Mouse (Mus musculus) liver, embryonic 15.5 days (tissue): ENCODE measurements around the gene Ceacam1. TPM values are rescaled to one million over a fixed set of nuclear protein-coding genes. Genes with fewer than 3 reads are reported as not detected.
"Not testable (repeated sequence)": the region's sequence is repeated elsewhere in the genome, so short reads cannot be mapped to it uniquely, and the experiment has no call there.

Source experiments
- ATAC-seq: fragments of 200-750 bp; cut with Nextera tagmentation; 2 replicates; pipeline ENCODE4 v1.8.0; 2017; ENCODE audit warnings: moderate number of reproducible peaks, mild to moderate bottlenecking, moderate library complexity; ENCODE audit not compliant: insufficient read depth
- H3K27ac ChIP-seq: fragments of 300-500 bp; sonication (generic); replicated peaks from 2 replicates; pipeline ENCODE4 v1.5.1; 2015; ENCODE audit warnings: mild to moderate bottlenecking, inconsistent platforms
- H3K27me3 ChIP-seq: fragments of 300-500 bp; sonication (generic); 2 replicates; pipeline ENCODE4 v1.6.1; 2015; ENCODE audit warnings: mild to moderate bottlenecking, inconsistent platforms
- H3K36me3 ChIP-seq: fragments of 300-500 bp; sonication (generic); replicated peaks from 2 replicates; pipeline ENCODE4 v1.6.1; 2015; ENCODE audit warnings: moderate library complexity, mild to moderate bottlenecking, inconsistent platforms
- H3K4me1 ChIP-seq: fragments of 300-500 bp; sonication (generic); replicated peaks from 2 replicates; pipeline ENCODE4 v1.6.1; 2015; ENCODE audit warnings: inconsistent platforms
- H3K4me2 ChIP-seq: fragments of 300-500 bp; sonication (generic); 2 replicates; pipeline ENCODE4 v1.6.1; 2015; ENCODE audit warnings: moderate library complexity, mild to moderate bottlenecking, inconsistent platforms
- H3K4me3 ChIP-seq: fragments of 300-500 bp; sonication (generic); replicated peaks from 2 replicates; pipeline ENCODE4 v1.5.1; 2015; ENCODE audit warnings: mild to moderate bottlenecking, inconsistent platforms
- H3K9ac ChIP-seq: fragments of 300-500 bp; sonication (generic); 2 replicates; pipeline ENCODE4 v1.6.1; 2015; ENCODE audit warnings: moderate library complexity, mild to moderate bottlenecking, inconsistent platforms
- H3K9me3 ChIP-seq: fragments of 300-500 bp; sonication (generic); replicated peaks from 2 replicates; pipeline ENCODE4 v1.6.1; 2016; ENCODE audit warnings: inconsistent platforms
- whole genome bisulfite sequencing: fragments of 180-500 bp; shearing (Covaris S2); methylation state at CpG from one replicate; pipeline ENCODE4 v1.1.7; 2015; ENCODE audit warnings: mixed read lengths; ENCODE audit not compliant: insufficient replicate concordance; 5-methylcytosine and 5-hydroxymethylcytosine counted together
- polyA plus RNA-seq: library from polyadenylated mRNA; unstranded; fragments of >200 nt; fragmentation: Nextera tagmentation; extraction: Ambion mirVana; gene quantifications from 2 replicates; pipeline ENCODE4 v1.2.1, GENCODE M21; 2015

Ceacam1 gene
- polyA plus RNA-seq, 1 experiment from 2014 or later: 11.1 TPM

DNA sequence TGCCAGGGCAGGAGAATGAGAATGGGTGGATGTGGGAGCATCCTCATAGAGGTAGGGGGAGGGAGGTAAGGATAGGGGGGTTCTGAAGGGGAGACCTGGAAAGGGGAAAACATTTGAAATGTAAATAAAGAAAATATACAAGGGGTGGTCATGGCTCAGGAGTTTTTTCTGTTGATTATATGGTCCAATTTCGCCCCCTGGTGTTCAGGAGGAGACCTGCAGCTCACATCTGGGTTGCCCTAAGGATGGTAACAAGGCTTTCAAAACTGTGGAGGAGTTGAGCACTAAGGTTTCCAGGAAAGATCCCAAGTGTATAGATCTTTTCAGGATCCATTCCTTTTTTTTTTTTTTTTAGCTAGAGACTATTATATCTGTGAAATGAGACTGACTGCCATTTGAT lies 2.0 kb upstream of the Ceacam1 start:
- Histone ChIP-seq H3K4me2 (no peak overlapping the region), H3K4me1 (0 out of 2 replicates have a peak, but pooled peaks cover 7% of the 10 kb centered on the region), H3K9ac (no peak overlapping the region), H3K4me3 (no peak overlapping the region), H3K27me3 (no peaks in the 10 kb centered on the region), H3K36me3 (no peaks in the 10 kb centered on the region), H3K27ac (no peak overlapping the region), H3K9me3 (no peaks in the 10 kb centered on the region)
- no peak for ATAC-seq
- 0% methylated on average over 1 of the region's 1 CpGs for WGBS

GRCm38 (mm10) chr7:25477752-25478093 lies 320 bp upstream of the Ceacam1 start:
- 17% methylated on average over 2 of the region's 2 CpGs for WGBS
- not testable (repeated sequence) for H3K27ac ChIP-seq, H3K9ac ChIP-seq, H3K4me1 ChIP-seq, H3K27me3 ChIP-seq, H3K36me3 ChIP-seq, H3K9me3 ChIP-seq, H3K4me3 ChIP-seq, ATAC-seq
- H3K4me2 ChIP-seq: peak overlapping the region; percentile 25; the same call in 1 of the 2 replicates

- WGBS: 66% methylated on average over 6 of the region's 6 CpGs
- not testable (repeated sequence) for H3K9ac ChIP-seq, H3K4me3 ChIP-seq, H3K9me3 ChIP-seq, H3K4me2 ChIP-seq, H3K4me1 ChIP-seq, ATAC-seq, H3K36me3 ChIP-seq, H3K27me3 ChIP-seq, H3K27ac ChIP-seq
These were observed 5.6 kb downstream of the Ceacam1 start for GRCm38 (mm10) chr7:25471821-25472220.

DNA sequence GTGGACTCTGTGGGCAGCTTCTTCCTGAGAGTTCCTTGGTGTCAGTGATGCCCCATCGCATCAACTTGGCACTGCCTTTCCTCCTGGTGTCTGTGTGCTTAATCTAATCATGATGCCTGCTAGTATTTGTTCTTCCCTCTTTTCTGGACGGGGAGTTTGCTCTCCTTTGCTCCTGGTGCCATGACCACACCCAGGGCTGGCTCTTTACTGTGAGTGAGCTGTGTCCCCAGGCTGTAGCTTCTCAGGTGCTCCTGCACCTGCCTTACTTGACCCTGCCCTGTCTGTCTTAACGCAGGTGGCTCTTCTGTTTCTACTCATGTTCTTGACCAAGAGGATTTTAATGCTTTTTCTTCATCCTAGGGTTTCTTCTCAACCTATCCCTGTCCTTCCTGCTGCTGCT lies 11.8 kb downstream of the Ceacam1 start:
- not testable (repeated sequence) for H3K4me2 ChIP-seq, H3K4me1 ChIP-seq, H3K27ac ChIP-seq, H3K27me3 ChIP-seq, H3K4me3 ChIP-seq, H3K36me3 ChIP-seq, H3K9me3 ChIP-seq, H3K9ac ChIP-seq, ATAC-seq
- 37% methylated on average over 3 of the region's 3 CpGs for WGBS

DNA sequence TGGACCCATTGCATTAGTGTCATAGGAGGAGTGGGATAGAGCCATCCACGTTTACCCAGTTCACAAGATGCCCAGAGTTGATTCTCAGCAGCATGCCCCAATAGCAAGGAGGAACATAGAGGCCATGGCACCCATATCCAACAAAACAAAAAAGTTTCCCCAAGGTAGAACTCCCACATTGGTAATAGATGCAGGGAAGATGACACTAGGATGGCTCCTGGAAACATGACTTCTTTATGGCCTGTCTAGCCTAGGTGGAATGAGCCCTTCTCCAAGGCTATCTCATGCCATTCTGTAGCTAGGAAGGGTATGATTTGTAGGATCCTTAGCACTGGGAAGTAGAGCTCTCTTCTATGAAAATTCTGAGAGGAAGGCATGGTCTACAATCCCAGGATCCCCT lies 12.4 kb downstream of the Ceacam1 start:
- Histone ChIP-seq H3K36me3 (no peaks in the 10 kb centered on the region), H3K27ac (no peak overlapping the region), H3K27me3 (no peaks in the 10 kb centered on the region), H3K4me3 (no peak overlapping the region), H3K4me1 (no peaks in the 10 kb centered on the region), H3K9me3 (no peaks in the 10 kb centered on the region), H3K4me2 (no peak overlapping the region), H3K9ac (no peak overlapping the region)
- 30% methylated on average over 1 of the region's 1 CpGs for WGBS
- no peak for ATAC-seq

DNA sequence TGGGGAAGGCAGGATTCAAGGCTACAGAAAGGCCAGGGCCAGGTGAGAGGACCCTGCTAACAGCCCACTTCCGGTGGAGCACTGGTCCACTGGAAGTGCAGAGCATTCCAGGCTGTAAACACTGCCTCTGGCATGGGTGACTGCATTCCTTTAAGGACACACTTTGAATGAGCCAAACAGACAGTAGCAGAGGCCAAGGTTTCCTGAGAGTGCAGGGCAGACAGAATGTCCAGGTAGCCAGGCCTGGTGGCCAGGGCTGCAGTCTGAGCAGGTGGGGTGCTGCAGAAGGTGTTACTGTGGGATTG lies 15.4 kb downstream of the Ceacam1 start:
- not testable (repeated sequence) for H3K27me3 ChIP-seq, H3K9me3 ChIP-seq, H3K9ac ChIP-seq, H3K36me3 ChIP-seq, H3K4me1 ChIP-seq, H3K27ac ChIP-seq, ATAC-seq, H3K4me2 ChIP-seq, H3K4me3 ChIP-seq
- WGBS: no CpG with 5 or more reads among the region's 1 CpGs

DNA sequence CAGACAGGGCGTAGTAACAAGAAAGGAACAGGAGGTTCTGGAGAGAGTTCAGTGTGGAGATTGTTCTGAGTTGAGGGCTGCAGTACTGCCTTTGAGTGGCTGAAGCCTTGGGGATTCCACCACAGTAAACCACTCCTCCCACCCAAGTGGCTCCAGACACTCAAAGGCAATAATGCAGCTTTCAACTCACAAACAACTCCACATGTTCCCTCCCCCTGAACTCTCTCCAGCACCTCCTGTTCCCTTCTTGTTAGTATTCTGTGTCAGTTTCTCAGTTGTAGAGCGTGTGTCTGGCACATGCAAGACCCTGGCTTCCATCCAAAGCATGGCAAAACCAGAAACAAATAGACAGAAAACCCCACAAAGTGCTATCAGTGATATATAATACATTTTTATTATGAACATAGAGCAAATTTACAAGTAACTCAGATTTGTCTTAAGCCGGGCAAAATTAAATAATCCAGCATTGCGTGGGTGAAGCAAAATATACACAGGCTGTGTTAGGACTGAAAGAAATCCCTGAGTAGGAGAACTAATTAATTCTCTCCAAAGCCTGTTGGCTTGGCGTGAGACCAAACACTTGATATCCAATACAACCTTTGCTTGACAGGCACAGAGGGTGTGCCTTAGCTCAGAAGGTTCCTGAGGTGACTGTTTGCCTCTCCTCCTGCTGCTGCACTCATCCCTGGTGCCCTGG lies 15.9 kb downstream of the Ceacam1 start:
- H3K36me3 ChIP-seq, H3K4me2 ChIP-seq, H3K27ac ChIP-seq, H3K4me1 ChIP-seq, ATAC-seq, H3K9ac ChIP-seq, H3K9me3 ChIP-seq, H3K27me3 ChIP-seq, H3K4me3 ChIP-seq: not testable (repeated sequence)
- WGBS: 65% methylated on average over 4 of the region's 5 CpGs

DNA sequence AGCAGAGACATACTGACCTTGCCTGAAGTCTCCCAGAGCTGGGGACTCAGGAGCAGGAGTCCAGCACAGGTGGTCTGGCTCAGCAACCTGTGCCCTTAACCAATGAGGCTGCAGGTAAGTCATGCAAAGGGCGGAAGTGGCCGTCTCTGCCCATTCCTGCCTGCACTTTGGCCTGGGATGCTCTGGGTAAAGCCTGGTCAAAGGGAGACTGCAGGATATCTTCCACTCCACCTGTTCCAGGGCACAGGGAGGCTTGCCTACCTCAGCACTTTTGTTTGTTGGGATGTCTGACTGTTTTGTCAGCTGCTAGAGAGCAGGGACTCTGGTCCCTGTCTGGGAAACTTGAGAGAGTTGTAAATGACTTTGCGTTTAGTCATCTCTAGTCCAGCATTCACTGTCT lies 25.3 kb downstream of the Ceacam1 start:
- Histone ChIP-seq H3K4me3 (no peak overlapping the region), H3K27me3 (no peaks in the 10 kb centered on the region), H3K4me2 (no peak overlapping the region), H3K36me3 (no peaks in the 10 kb centered on the region), H3K9ac (no peak overlapping the region), H3K4me1 (0 out of 2 replicates have a peak, but pooled peaks cover 3% of the 10 kb centered on the region), H3K9me3 (no peaks in the 10 kb centered on the region), H3K27ac (no peak overlapping the region)
- no peak for ATAC-seq
- WGBS: 68% methylated on average over 3 of the region's 3 CpGs

DNA sequence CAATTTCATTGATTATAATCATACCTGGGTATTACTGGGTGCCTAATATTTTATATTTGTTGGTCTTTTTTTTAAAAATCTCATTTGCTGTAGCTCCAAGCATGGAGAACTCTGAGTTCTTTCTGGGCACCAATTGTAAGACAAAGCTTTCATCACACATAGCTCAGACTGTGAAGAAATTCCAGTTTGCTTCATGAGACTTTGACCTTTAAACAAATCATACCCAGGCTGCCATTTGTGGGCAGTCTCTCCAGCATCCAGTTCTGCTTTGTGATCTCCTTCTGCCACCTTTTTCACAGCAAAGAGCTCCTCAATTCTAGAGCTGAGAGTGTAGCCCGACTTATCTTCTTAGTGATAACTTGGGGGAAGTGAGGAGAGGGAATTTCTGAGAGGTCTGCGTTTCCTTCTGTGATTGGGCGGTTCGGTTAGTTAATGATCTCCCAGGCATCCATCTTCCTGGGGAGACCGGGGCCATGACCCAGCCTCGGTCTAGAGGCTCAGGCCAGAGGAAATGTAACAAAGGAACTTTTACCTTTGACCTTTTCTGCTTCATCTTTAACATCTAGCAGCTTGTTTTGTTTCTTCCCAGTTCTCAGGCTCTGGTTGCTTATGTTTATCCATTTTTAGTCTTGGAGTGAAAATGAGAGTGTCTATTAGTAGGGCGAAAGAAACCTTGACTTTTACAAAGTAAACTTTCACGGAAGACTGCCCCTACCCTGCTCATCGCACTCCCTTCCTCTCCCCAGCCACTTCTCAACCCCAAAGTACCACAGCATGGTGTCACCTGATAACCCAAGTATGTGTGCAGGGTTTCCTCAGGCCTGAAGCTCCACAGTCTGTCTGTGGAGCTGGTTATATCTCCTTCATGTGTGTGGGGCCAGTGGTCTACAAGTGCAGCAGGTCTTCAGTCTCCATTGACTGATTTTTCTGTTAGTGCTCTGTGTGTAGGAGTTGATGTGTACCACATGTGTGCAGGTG lies 27.2 kb downstream of the Ceacam1 start:
- no peaks in the 10 kb centered on the region for H3K36me3 ChIP-seq
- H3K9me3 ChIP-seq: no peaks in the 10 kb centered on the region
- H3K27ac ChIP-seq: peak overlapping the region; percentile 46
- H3K4me3 ChIP-seq: no peak overlapping the region
- ATAC-seq: peak; percentile 57; the same call in 1 of the 2 replicates
- no peak overlapping the region for H3K9ac ChIP-seq
- no peaks in the 10 kb centered on the region for H3K27me3 ChIP-seq
- 0 out of 2 replicates have a peak, but pooled peaks cover 3% of the 10 kb centered on the region for H3K4me1 ChIP-seq
- WGBS: 36% methylated on average over 9 of the region's 9 CpGs
- H3K4me2 ChIP-seq: no peak overlapping the region

- H3K27ac ChIP-seq: peak overlapping the region; percentile 78
- no peaks in the 10 kb centered on the region for H3K9me3 ChIP-seq
- H3K4me1 ChIP-seq: peaks cover 17% of the 10 kb centered on the region
- no peaks in the 10 kb centered on the region for H3K27me3 ChIP-seq
- H3K4me2 ChIP-seq: no peak overlapping the region
- 53% methylated on average over 6 of the region's 6 CpGs for WGBS
- H3K36me3 ChIP-seq: no peaks in the 10 kb centered on the region
- peak; percentile 53; the same call in 1 of the 2 replicates for ATAC-seq
- H3K9ac ChIP-seq: no peak overlapping the region
- H3K4me3 ChIP-seq: no peak overlapping the region
These were observed 36.6 kb downstream of the Ceacam1 start for GRCm38 (mm10) chr7:25440816-25441153.

DNA sequence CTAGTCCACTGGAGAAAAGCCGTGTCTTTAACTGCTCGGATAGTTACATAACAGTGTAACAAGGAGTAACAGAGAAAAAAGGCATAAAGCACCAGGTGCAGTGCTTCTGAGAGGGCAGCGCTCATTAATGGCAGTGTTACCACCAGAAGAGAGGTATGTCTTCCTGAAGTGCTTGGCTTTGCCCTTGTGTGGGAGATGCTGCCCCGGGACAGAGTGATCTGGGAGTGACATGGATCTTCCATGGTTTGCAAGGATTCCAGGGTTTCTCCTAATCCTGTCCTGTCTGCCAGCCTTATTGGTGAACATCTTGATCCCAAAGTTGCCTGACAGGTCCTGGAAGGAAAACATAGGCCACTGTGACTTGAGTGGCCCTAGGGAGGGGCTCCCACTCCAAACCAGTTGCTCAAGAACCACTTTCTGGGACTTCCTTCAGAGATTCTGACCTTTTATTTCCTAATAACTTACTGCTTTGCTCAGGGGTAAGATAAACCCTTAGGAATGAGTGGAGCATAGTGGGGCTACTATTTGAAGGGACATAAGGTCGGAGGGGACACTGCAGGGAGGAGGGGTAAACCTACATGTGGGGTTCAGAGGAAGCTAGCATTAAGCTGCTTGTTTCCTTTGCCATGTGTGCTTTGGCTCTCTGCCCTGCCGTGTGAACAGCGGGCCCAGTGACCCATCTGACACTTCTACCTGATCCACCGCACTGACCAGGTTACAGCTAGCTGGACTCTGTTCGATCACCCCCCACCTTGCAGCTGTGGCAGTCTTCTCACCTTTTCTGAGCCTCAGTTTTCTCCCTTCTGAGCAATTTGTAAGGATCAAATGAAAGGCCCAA lies 37.2 kb downstream of the Ceacam1 start:
- H3K36me3 ChIP-seq: no peaks in the 10 kb centered on the region
- H3K27ac ChIP-seq: peak overlapping the region; percentile 78
- WGBS: 69% methylated on average over 9 of the region's 9 CpGs
- ATAC-seq: peak; percentile 87
- no peaks in the 10 kb centered on the region for H3K27me3 ChIP-seq
- no peaks in the 10 kb centered on the region for H3K9me3 ChIP-seq
- no peak overlapping the region for H3K9ac ChIP-seq
- no peak overlapping the region for H3K4me3 ChIP-seq
- H3K4me1 ChIP-seq: peaks cover 20% of the 10 kb centered on the region
- H3K4me2 ChIP-seq: no peak overlapping the region
